9 mouse cellular contexts compared by ENCODE assay signal in genomic region chr13:118403544-118403943, GRCm38 (mm10). TPM values are rescaled to one million over a fixed set of nuclear protein-coding genes. Genes with fewer than 3 reads are reported as not detected.
DNase-seq lines count a peak whose midpoint lies in the region; ATAC-seq and TF ChIP-seq lines count a peak whose summit lies in the region.
"Had no signal": no experiment of that assay in that cellular context is flagged by ENCODE, and none has a peak within 500 bp of the region (broad histone marks: within the 10 kb centered on the region; RNA-seq: fewer than 3 reads in every experiment).

No protein-coding gene starts in this region.

- no peaks in the 10 kb centered on the region for H3K4me1 ChIP-seq in heart, postnatal 0 days (ENCODE audit: control insufficient read depth, insufficient read depth)
- H3K4me1 ChIP-seq: heart, embryonic 15.5 days had no signal

- H3K4me3 ChIP-seq in heart, postnatal 0 days (ENCODE audit: low read depth, low read length): no peak overlapping the region
- H3K4me3 ChIP-seq: heart, embryonic 15.5 days had no signal

- no peaks in the 10 kb centered on the region for H3K36me3 ChIP-seq in heart, postnatal 0 days (replicated peaks; ENCODE audit: control insufficient read depth, insufficient read depth, low read length)
- H3K36me3 ChIP-seq: heart, embryonic 15.5 days had no signal

- DNase-seq in heart, postnatal 0 days (ENCODE audit: low spot score): peak; percentile 40
- no peak for DNase-seq in heart, adult 9 months (ENCODE audit: low spot score in 2 of 2)
- peak; percentile 83 for DNase-seq in 3T3-L1 (ENCODE audit: low read depth, low spot score)
- DNase-seq in ZHBTc4 (ENCODE audit: low read depth, low spot score): peak; percentile 55
- no peak for DNase-seq in adrenal gland, postnatal 10 days
- DNase-seq in T-cell, adult 2 months (ENCODE audit: low spot score): no peak
- DNase-seq in cerebellum, adult 11 months: no peak

- no peaks in the 10 kb centered on the region for H3K27me3 ChIP-seq in heart, postnatal 0 days (ENCODE audit: control insufficient read depth, insufficient read depth, low read length)
- H3K27me3 ChIP-seq: heart, embryonic 15.5 days had no signal

- TF ChIP-seq CTCF in heart, postnatal 0 days (IDR thresholded peaks at IDR 0.05; ENCODE audit: low read depth): peak; percentile 62

- no peak overlapping the region for H3K27ac ChIP-seq in heart, postnatal 0 days (ENCODE audit: low read depth)
- H3K27ac ChIP-seq: heart, embryonic 15.5 days had no signal

- ATAC-seq in heart, postnatal 0 days (ENCODE audit: insufficient read depth, low read depth): no peak
- ATAC-seq in hematopoietic stem cell, adult 5-6 weeks (replicated peaks in 1 of 2; ENCODE audit: insufficient read depth in 1 of 2, low FRiP score in 2 of 2, low TSS enrichment in 1 of 2, low read depth in 1 of 2, poor library complexity in 2 of 2, severe bottlenecking in 2 of 2): peak; percentile 80 to 82; a peak in 2 of 4 replicates

- no peak overlapping the region for H3K9ac ChIP-seq in heart, postnatal 0 days (replicated peaks; ENCODE audit: low read depth, low read length)
- H3K9ac ChIP-seq: heart, embryonic 15.5 days had no signal

- H3K4me2 ChIP-seq in heart, postnatal 0 days (ENCODE audit: low read depth, low read length): no peak overlapping the region
- H3K4me2 ChIP-seq: heart, embryonic 15.5 days had no signal

- no peaks in the 10 kb centered on the region for H3K9me3 ChIP-seq in heart, postnatal 0 days (replicated peaks; ENCODE audit: control insufficient read depth, low read length)
- H3K9me3 ChIP-seq: heart, embryonic 15.5 days had no signal

- TF ChIP-seq EP300 in heart, postnatal 0 days (IDR thresholded peaks at IDR 0.05; ENCODE audit: low read depth): no peak

RNA-seq across cellular contexts. Expression of gene Mrps30, which starts 16.5 kb away (rescaled TPM):
- total RNA-seq in heart, postnatal 0 days (2014; rRNA removed; ENCODE audit: low replicate concordance): 32.8 and 36.1 TPM in 2 replicates
- 34.7 and 36.2 TPM in 2 replicates for polyA plus RNA-seq in heart, postnatal 0 days (2015; fragmentation: Nextera tagmentation; extraction: Ambion mirVana)
- 45.5 and 46.5 TPM in 2 replicates for total RNA-seq in hematopoietic stem cell, adult 5-6 weeks (2017)
- total RNA-seq in adrenal gland, postnatal 10 days (2021): 10 to 100 TPM; 32.1 to 32.9 TPM

RNA-seq across cellular contexts. Expression of gene B430218F22Rik, which starts 17.1 kb away (rescaled TPM):
- total RNA-seq in heart, postnatal 0 days (2014; rRNA removed; ENCODE audit: low replicate concordance): not detected in 2 replicates
- polyA plus RNA-seq in heart, postnatal 0 days (2015; fragmentation: Nextera tagmentation; extraction: Ambion mirVana): 1.1 and 1.6 TPM in 2 replicates
- total RNA-seq in hematopoietic stem cell, adult 5-6 weeks (2017): 0.38 TPM in 1 of 2 replicates, not detected in the other
- total RNA-seq in adrenal gland, postnatal 10 days (2021): under 1 TPM in 1 of 2 experiments, not detected in 1; 0.27 TPM

Comparison
In these comparisons a context has a peak if more than half of its experiments do, and no peak if none do; other contexts are left out.
1. DNase-seq: peak in heart, postnatal 0 days (single experiment), 3T3-L1 (single experiment) and ZHBTc4 (single experiment); none in heart, adult 9 months (0 of 2), adrenal gland, postnatal 10 days (single experiment), T-cell, adult 2 months (single experiment) and cerebellum, adult 11 months (single experiment).